Mouse (Mus musculus) ES-E14 (cell line): ENCODE measurements at regions not wholly inside any gene's neighbourhood (a gene's known extent, or its start where the extent isn't known, plus 50 kb on each side); places are given as distances from the start of the nearest gene placed in this dataset.

Source experiments
- DNase-seq: peaks from one replicate; pipeline ENCODE4 v3.0.0-alpha.2; 2013; ENCODE audit warnings: low read depth, low spot score
- H3K27ac ChIP-seq: 2 replicates; pipeline ENCODE4 v1.5.1; 2012; ENCODE audit warnings: low read depth, mild to moderate bottlenecking, low read length, moderate library complexity, mixed read lengths; ENCODE audit not compliant: poor library complexity, insufficient read depth, severe bottlenecking
- H3K36me3 ChIP-seq: 2 replicates; pipeline ENCODE4 v1.6.1; 2012; ENCODE audit warnings: mild to moderate bottlenecking, low read length, moderate library complexity, mixed read lengths; ENCODE audit not compliant: control insufficient read depth, poor library complexity, insufficient read depth, severe bottlenecking
- H3K4me1 ChIP-seq, 2 experiments: fragments of 150-350 bp in 1 of 2; sonication (generic) in 1 of 2; 2 replicates each; pipeline ENCODE4 v1.6.1; 2012; ENCODE audit warnings: low read length in 2 of 2, mild to moderate bottlenecking in 1 of 2, mixed read lengths in 1 of 2; ENCODE audit not compliant: control insufficient read depth in 2 of 2, insufficient read depth in 2 of 2, poor library complexity in 1 of 2
- H3K4me3 ChIP-seq, 2 experiments: fragments of 150-350 bp in 1 of 2; sonication (generic) in 1 of 2; 2 replicates each; pipeline ENCODE4 v1.5.1; 2012; ENCODE audit warnings: low read length in 2 of 2, low read depth in 1 of 2, mild to moderate bottlenecking in 1 of 2, mixed read lengths in 1 of 2; ENCODE audit not compliant: insufficient read depth in 1 of 2, poor library complexity in 1 of 2, severe bottlenecking in 1 of 2
- H3K9ac ChIP-seq: 2 replicates; pipeline ENCODE4 v1.6.1; 2012; ENCODE audit warnings: low read depth, mild to moderate bottlenecking, low read length, mixed read lengths; ENCODE audit not compliant: poor library complexity, insufficient read depth, severe bottlenecking
- H3K9me3 ChIP-seq: fragments of 150-350 bp; sonication (generic); 2 replicates; pipeline ENCODE4 v1.6.1; 2012; ENCODE audit warnings: low read depth, mild to moderate bottlenecking, low read length; ENCODE audit not compliant: control insufficient read depth, insufficient read depth
- CHD2 ChIP-seq: IDR thresholded peaks from 2 replicates; pipeline ENCODE4 v1.6.1; 2014; ENCODE audit warnings: mild to moderate bottlenecking, low read depth, low read length, inconsistent platforms
- HCFC1 ChIP-seq: IDR thresholded peaks from 2 replicates; pipeline ENCODE4 v1.6.1; 2012; ENCODE audit warnings: low read length, inconsistent platforms, borderline replicate concordance; ENCODE audit not compliant: insufficient read depth
- MAFK ChIP-seq: IDR thresholded peaks from 2 replicates; pipeline ENCODE4 v1.6.1; 2014; ENCODE audit warnings: mild to moderate bottlenecking, low read depth, low read length, inconsistent platforms; ENCODE audit not compliant: insufficient read depth
- ZC3H11A ChIP-seq: IDR thresholded peaks from 2 replicates; pipeline ENCODE4 v1.6.1; 2012; ENCODE audit warnings: low read depth, mild to moderate bottlenecking, inconsistent platforms, low read length, borderline replicate concordance
- ZNF384 ChIP-seq: IDR thresholded peaks from 2 replicates; pipeline ENCODE4 v1.6.1; 2012; ENCODE audit warnings: low read depth, low read length, inconsistent platforms
- in situ Hi-C, 2 experiments: fragments of 600-800 bp; cut with MboI; formaldehyde crosslinking; loops; one replicate each; pipeline ENCODE4 v1.15.1; 2025; ENCODE audit warnings: low sequenced_read_pairs in 2 of 2, inconsistent platforms in 1 of 2; ENCODE audit not compliant: unreplicated experiment in 2 of 2

DNA sequence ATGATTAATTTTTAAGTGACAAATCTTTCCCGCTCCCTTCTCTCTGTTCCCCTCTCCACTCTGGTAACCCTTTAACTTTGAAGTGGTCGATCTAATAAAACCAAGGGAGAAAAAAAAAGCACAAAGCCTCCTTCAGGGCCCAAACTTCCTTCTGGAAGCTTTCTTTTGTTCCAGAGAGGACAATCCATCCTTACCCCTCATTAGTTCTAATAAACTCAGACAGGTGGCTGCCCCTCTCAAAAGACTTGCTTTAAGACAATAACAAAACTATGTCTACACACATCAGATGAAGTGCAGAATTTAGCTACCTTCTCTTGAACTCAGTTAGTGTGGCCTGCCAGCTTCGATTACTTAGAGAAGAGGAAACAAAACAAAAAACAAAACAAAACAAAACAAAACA is 94.6 kb upstream of the Fat1 start:
- H3K27ac ChIP-seq: no peak overlapping the region
- no peaks in the 10 kb centered on the region for H3K4me1 ChIP-seq
- H3K36me3 ChIP-seq: no peaks in the 10 kb centered on the region
- no peak overlapping the region for H3K9ac ChIP-seq
- no peak overlapping the region for H3K4me3 ChIP-seq
- no peaks in the 10 kb centered on the region for H3K9me3 ChIP-seq
- DNase-seq: no peak
- in situ Hi-C loops: no loop called here
- no peak for TF ChIP-seq MAFK
- TF ChIP-seq HCFC1: no peak

DNA sequence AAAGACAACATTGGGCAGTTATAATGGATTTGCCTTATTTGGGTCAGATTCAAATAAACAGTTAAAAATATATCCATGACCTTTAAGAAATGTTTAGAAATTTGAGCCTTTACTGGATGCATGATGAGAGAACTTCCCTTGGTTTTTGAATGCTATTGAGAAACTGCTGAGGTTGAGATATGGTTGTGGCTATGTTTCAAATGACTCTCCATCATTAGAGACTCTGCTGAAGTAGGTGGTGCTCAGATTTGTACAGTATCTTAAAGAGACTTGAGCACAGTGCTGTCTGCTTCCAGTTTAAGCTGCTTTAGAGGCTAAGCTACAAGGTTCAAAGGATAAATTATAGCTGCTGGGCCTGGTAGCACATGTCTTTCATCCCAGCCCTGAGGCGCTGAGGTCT is 90.9 kb upstream of the Fat1 start:
- DNase-seq: no peak
- in situ Hi-C loops: no loop called here

DNA sequence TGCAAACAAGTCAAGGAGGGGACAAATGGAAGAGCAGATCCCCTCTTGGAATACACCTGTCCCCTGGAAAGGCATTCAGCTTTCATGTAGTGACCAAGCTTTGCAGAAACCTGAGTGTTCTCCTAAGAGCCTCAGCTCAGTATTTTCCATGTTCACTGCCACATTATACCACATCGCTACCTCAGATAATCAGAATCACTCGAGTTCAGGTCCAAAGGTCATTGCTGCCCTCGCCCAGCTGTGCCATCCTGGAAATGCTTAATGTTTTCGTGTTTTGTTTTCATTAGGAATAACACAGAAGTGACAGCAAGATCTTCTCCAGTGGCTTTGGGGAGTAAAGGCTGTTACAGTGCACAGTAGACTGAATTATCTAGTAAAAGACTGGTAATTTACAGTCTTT is 83.0 kb upstream of the Fat1 start:
- no peak for DNase-seq
- in situ Hi-C loops: no loop called here
- TF ChIP-seq ZNF384 (no peak), CHD2 (no peak), MAFK (no peak), HCFC1 (no peak), ZC3H11A (no peak)
- Histone ChIP-seq H3K4me3 (no peak overlapping the region), H3K4me1 (no peaks in the 10 kb centered on the region), H3K36me3 (no peaks in the 10 kb centered on the region), H3K9me3 (no peaks in the 10 kb centered on the region), H3K9ac (no peak overlapping the region), H3K27ac (no peak overlapping the region)

More for the DNA sequence above, 90.9 kb upstream of the Fat1 start:
- no peaks in the 10 kb centered on the region for H3K36me3 ChIP-seq
- no peak overlapping the region for H3K27ac ChIP-seq
- TF ChIP-seq CHD2 (no peak), HCFC1 (no peak), ZNF384 (no peak), MAFK (no peak), ZC3H11A (no peak)
- H3K4me3 ChIP-seq: no peak overlapping the region
- no peaks in the 10 kb centered on the region for H3K4me1 ChIP-seq
- H3K9ac ChIP-seq: no peak overlapping the region
- no peaks in the 10 kb centered on the region for H3K9me3 ChIP-seq

DNA sequence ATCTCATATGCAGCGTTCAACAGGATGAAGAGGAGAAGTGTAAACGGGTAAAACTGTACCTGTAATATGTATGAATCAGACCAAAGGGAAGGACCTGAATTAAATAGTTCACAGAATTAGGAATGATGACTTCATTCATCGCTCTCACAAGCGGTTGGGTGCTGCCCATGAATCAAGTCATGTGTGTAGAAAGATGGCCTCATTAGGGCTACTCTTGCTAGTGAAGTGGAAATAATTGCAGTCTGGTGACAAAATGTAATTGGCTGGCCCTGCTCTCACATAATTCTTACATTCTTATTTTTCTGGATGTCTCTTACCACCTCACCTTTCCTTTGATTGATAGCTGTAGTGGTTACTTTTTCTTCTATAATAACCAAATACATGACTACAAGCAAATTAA is 80.1 kb upstream of the Fat1 start:
- Histone ChIP-seq H3K9ac (no peak overlapping the region), H3K36me3 (no peaks in the 10 kb centered on the region), H3K27ac (no peak overlapping the region), H3K9me3 (no peaks in the 10 kb centered on the region), H3K4me1 (no peaks in the 10 kb centered on the region), H3K4me3 (no peak overlapping the region)
- no peak for DNase-seq
- TF ChIP-seq CHD2: no peak
- TF ChIP-seq MAFK: no peak
- TF ChIP-seq ZNF384: no peak
- no peak for TF ChIP-seq ZC3H11A
- no peak for TF ChIP-seq HCFC1
- in situ Hi-C loops: no loop called here

DNA sequence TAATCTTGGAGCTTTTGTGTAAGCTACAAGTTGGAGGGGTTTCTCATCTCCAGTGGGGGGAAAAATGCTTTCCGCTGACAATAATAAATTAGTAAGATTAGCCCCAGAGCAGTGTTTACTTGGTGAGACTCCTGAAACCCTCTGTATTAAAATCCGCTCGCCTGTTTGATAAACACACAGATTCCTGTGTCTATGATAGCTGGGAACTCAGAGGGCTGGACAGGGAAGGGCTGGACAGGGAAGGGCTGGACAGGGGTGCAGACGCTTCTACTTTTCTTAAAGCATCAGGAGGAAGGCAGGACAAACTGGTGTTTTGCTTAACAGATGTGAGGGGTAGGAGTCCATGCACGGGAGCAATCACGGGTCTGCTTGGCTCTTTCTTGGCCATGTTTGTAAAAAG is 68.0 kb upstream of the Fat1 start:
- in situ Hi-C loops: no loop called here
- Histone ChIP-seq H3K9ac (no peak overlapping the region), H3K4me3 (no peak overlapping the region), H3K36me3 (no peaks in the 10 kb centered on the region), H3K27ac (no peak overlapping the region), H3K9me3 (no peaks in the 10 kb centered on the region), H3K4me1 (no peaks in the 10 kb centered on the region)
- no peak for DNase-seq
- TF ChIP-seq CHD2 (no peak), ZNF384 (no peak), MAFK (no peak), HCFC1 (no peak)
